ENCODE assay signal across 21 mouse cellular contexts in genomic region chr9:28444972-28445371, GRCm38 (mm10).
DNase-seq lines count a peak whose midpoint lies in the region; ATAC-seq and TF ChIP-seq lines count a peak whose summit lies in the region.
"Had no signal": no experiment of that assay in that cellular context is flagged by ENCODE, and none has a peak within 500 bp of the region (broad histone marks: within the 10 kb centered on the region; RNA-seq: fewer than 3 reads in every experiment).

No protein-coding gene starts in this region.

- H3K27me3 ChIP-seq in forebrain, embryonic 16.5 days (replicated peaks; ENCODE audit: control insufficient read depth, insufficient read depth, low read length): no peaks in the 10 kb centered on the region
- no peaks in the 10 kb centered on the region for H3K27me3 ChIP-seq in forebrain, embryonic 14.5 days (replicated peaks; ENCODE audit: control insufficient read depth, insufficient read depth, low read length)
- H3K27me3 ChIP-seq in intestine, postnatal 0 days (replicated peaks; ENCODE audit: control insufficient read depth, insufficient read depth, low read length): no peaks in the 10 kb centered on the region
- H3K27me3 ChIP-seq: heart, embryonic 13.5 days had no signal

- H3K4me3 ChIP-seq in forebrain, embryonic 16.5 days (replicated peaks; ENCODE audit: low read length): no peak overlapping the region
- no peak overlapping the region for H3K4me3 ChIP-seq in forebrain, embryonic 14.5 days (ENCODE audit: low read depth, low read length)
- no peak overlapping the region for H3K4me3 ChIP-seq in left cerebral cortex, adult 2 months
- no peak overlapping the region for H3K4me3 ChIP-seq in intestine, postnatal 0 days (ENCODE audit: low read depth, low read length)
- H3K4me3 ChIP-seq: heart, adult 2 months; heart, embryonic 10.5 days; heart, embryonic 13.5 days had no signal

- H3K27ac ChIP-seq in forebrain, embryonic 16.5 days (ENCODE audit: low read length): peak overlapping the region; percentile 29
- H3K27ac ChIP-seq in forebrain, embryonic 14.5 days (ENCODE audit: low read depth, low read length): no peak overlapping the region
- H3K27ac ChIP-seq in left cerebral cortex, adult 2 months: peak overlapping the region; percentile 40
- H3K27ac ChIP-seq in intestine, postnatal 0 days (ENCODE audit: low read depth, low read length): no peak overlapping the region
- H3K27ac ChIP-seq: heart, adult 2 months; heart, embryonic 10.5 days; heart, embryonic 13.5 days; hindbrain, embryonic 14.5 days had no signal

- 0 out of 2 replicates have a peak overlapping the region, but pooled peaks have one; percentile 7 for H3K4me2 ChIP-seq in forebrain, embryonic 16.5 days (ENCODE audit: low read length)
- no peak overlapping the region for H3K4me2 ChIP-seq in forebrain, embryonic 14.5 days (ENCODE audit: low read length)
- no peak overlapping the region for H3K4me2 ChIP-seq in intestine, postnatal 0 days (replicated peaks; ENCODE audit: low read depth)
- H3K4me2 ChIP-seq: heart, embryonic 13.5 days; hindbrain, embryonic 14.5 days had no signal

- no peaks in the 10 kb centered on the region for H3K36me3 ChIP-seq in forebrain, embryonic 16.5 days (ENCODE audit: control insufficient read depth, insufficient read depth)
- no peaks in the 10 kb centered on the region for H3K36me3 ChIP-seq in forebrain, embryonic 14.5 days (ENCODE audit: control insufficient read depth, insufficient read depth, low read length)
- H3K36me3 ChIP-seq in intestine, postnatal 0 days (ENCODE audit: control insufficient read depth, insufficient read depth): no peaks in the 10 kb centered on the region
- H3K36me3 ChIP-seq: heart, embryonic 10.5 days; heart, embryonic 13.5 days had no signal

- WGBS in forebrain, embryonic 16.5 days: 21% methylated on average over 8 of the region's 8 CpGs
- 36% methylated on average over 8 of the region's 8 CpGs for WGBS in forebrain, embryonic 14.5 days
- 69% methylated on average over 8 of the region's 8 CpGs for WGBS in intestine, postnatal 0 days

- intact Hi-C loops in left cerebral cortex, adult 2 months (cut with DNase I): no loop called here
- intact Hi-C loops in left cerebral cortex, postnatal 14 days (cut with DNase I): no loop called here

- peak; percentile 16; the same call in 1 of the 2 replicates for ATAC-seq in forebrain, embryonic 16.5 days
- no peak for ATAC-seq in forebrain, embryonic 14.5 days
- no peak for ATAC-seq in intestine, postnatal 0 days
- ATAC-seq: activated CD4-positive, CD25-positive, alpha-beta regulatory T cell, adult 4 months; CD4-positive, CD25-positive, alpha-beta regulatory T cell, adult 4 months; hindbrain, postnatal 0 days; inflammation-experienced regulatory T-cells, adult 6 months; intestine, embryonic 16.5 days had no signal

- no peak overlapping the region for H3K9ac ChIP-seq in forebrain, embryonic 16.5 days (replicated peaks; ENCODE audit: low read depth, low read length)
- H3K9ac ChIP-seq in forebrain, embryonic 14.5 days (ENCODE audit: low read length): no peak overlapping the region
- no peak overlapping the region for H3K9ac ChIP-seq in intestine, postnatal 0 days (ENCODE audit: low read depth, low read length)
- H3K9ac ChIP-seq: heart, embryonic 13.5 days; hindbrain, embryonic 14.5 days had no signal

- no peak for TF ChIP-seq CTCF in left cerebral cortex, adult 2 months (IDR thresholded peaks at IDR 0.05)
- no peak for TF ChIP-seq CTCF in intestine, postnatal 0 days (IDR thresholded peaks at IDR 0.05; ENCODE audit: low read depth)

- H3K4me1 ChIP-seq in forebrain, embryonic 16.5 days (replicated peaks; ENCODE audit: control insufficient read depth, insufficient read depth, low read length): peaks cover 16% of the 10 kb centered on the region
- H3K4me1 ChIP-seq in forebrain, embryonic 14.5 days (ENCODE audit: control insufficient read depth, insufficient read depth, low read length): peaks cover 17% of the 10 kb centered on the region
- no peaks in the 10 kb centered on the region for H3K4me1 ChIP-seq in intestine, postnatal 0 days (replicated peaks; ENCODE audit: control insufficient read depth, insufficient read depth, low read length)
- H3K4me1 ChIP-seq: heart, embryonic 10.5 days had no signal

- peak; percentile 22 to 35 for DNase-seq in cerebellum, postnatal 25 days
- no peak for DNase-seq in cerebellum, adult 9-11 months
- no peak for DNase-seq in forebrain, embryonic 14.5 days (ENCODE audit: low spot score)
- no peak for DNase-seq in left cerebral cortex, adult 2 months (ENCODE audit: extremely low spot score in 1 of 2, low spot score in 2 of 2)
- DNase-seq in left cerebral cortex, postnatal 14 days (ENCODE audit: low spot score in 2 of 2): no peak
- DNase-seq: adrenal gland, adult 8-10 months; adrenal gland, postnatal 25 days; gastrocnemius, postnatal 10 days; gastrocnemius, postnatal 36 days; kidney, adult 2 months had no signal

- no peaks in the 10 kb centered on the region for H3K9me3 ChIP-seq in forebrain, embryonic 16.5 days (ENCODE audit: control insufficient read depth, low read length)
- H3K9me3 ChIP-seq in forebrain, embryonic 14.5 days (replicated peaks; ENCODE audit: control insufficient read depth, low read length): no peaks in the 10 kb centered on the region
- no peaks in the 10 kb centered on the region for H3K9me3 ChIP-seq in intestine, postnatal 0 days (ENCODE audit: control insufficient read depth)
- H3K9me3 ChIP-seq: heart, embryonic 10.5 days; heart, embryonic 13.5 days had no signal

Comparison
In these comparisons a context has a peak if more than half of its experiments do, and no peak if none do; other contexts are left out.
1. DNase-seq: peak in cerebellum, postnatal 25 days (2 of 2); none in cerebellum, adult 9-11 months (single experiment), forebrain, embryonic 14.5 days (single experiment), left cerebral cortex, adult 2 months (0 of 2) and left cerebral cortex, postnatal 14 days (0 of 2).
2. H3K27ac ChIP-seq: peak in forebrain, embryonic 16.5 days (single experiment) and left cerebral cortex, adult 2 months (single experiment); none in forebrain, embryonic 14.5 days (single experiment) and intestine, postnatal 0 days (single experiment).